Mouse (Mus musculus) hindbrain, embryonic 12.5 days (tissue): ENCODE data around the gene Atg16l2. TPM values are rescaled to one million over a fixed set of nuclear protein-coding genes. Genes with fewer than 3 reads are reported as not detected.

Source experiments
- ATAC-seq: fragments of 200-750 bp; cut with Nextera tagmentation; 2 replicates; pipeline ENCODE4 v1.8.0; 2017; ENCODE audit warnings: moderate TSS enrichment; ENCODE audit not compliant: low FRiP score
- H3K27ac ChIP-seq: fragments of 300-500 bp; sonication (generic); 2 replicates; pipeline ENCODE4 v1.5.1; 2016; ENCODE audit warnings: mild to moderate bottlenecking
- H3K27me3 ChIP-seq: fragments of 300-500 bp; sonication (generic); 2 replicates; pipeline ENCODE4 v1.6.1; 2016; ENCODE audit warnings: mild to moderate bottlenecking
- H3K36me3 ChIP-seq: fragments of 300-500 bp; sonication (generic); 2 replicates; pipeline ENCODE4 v1.6.1; 2016; ENCODE audit warnings: mild to moderate bottlenecking
- H3K4me1 ChIP-seq: fragments of 300-500 bp; sonication (generic); 2 replicates; pipeline ENCODE4 v1.6.1; 2016
- H3K4me2 ChIP-seq: fragments of 300-500 bp; sonication (generic); replicated peaks from 2 replicates; pipeline ENCODE4 v1.6.1; 2016; ENCODE audit warnings: mild to moderate bottlenecking
- H3K4me3 ChIP-seq: fragments of 300-500 bp; sonication (generic); 2 replicates; pipeline ENCODE4 v1.5.1; 2016; ENCODE audit warnings: mild to moderate bottlenecking
- H3K9ac ChIP-seq: fragments of 300-500 bp; sonication (generic); 2 replicates; pipeline ENCODE4 v1.6.1; 2016; ENCODE audit warnings: mild to moderate bottlenecking, moderate library complexity
- H3K9me3 ChIP-seq: fragments of 300-500 bp; sonication (generic); replicated peaks from 2 replicates; pipeline ENCODE4 v1.6.1; 2016; ENCODE audit warnings: mild to moderate bottlenecking
- WGBS: fragments of 180-500 bp; shearing (Covaris S2); methylation state at CpG from one replicate; pipeline ENCODE4 v1.1.7; 2016; 5-methylcytosine and 5-hydroxymethylcytosine counted together
- polyA plus RNA-seq: library from polyadenylated mRNA; unstranded; fragments of >200 nt; fragmentation: Nextera tagmentation; extraction: Ambion mirVana; gene quantifications from 2 replicates; pipeline ENCODE4 v1.2.1, GENCODE M21; 2016

The Atg16l2 gene
- polyA plus RNA-seq, 1 experiment from 2014 or later = 14.7 TPM

DNA sequence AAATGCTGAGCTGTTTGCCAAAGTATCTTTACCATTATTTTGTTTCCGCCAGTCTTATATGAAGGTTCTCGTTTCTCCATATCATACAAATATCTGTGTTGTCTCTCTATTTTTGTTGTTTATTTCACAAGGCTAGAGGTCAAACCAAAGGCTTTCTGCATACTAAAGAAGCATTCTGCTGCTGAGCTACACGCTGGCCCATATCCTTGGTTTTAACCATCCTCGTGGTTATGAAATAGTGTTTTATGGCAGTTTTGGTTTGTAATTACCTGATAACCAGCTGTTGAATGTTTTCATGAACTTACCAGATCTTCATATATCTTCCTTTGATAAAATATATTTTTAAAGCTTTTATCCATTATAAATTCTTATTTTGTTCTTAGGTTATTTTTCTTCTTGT is 53.3 kb downstream of the Atg16l2 start:
- Histone ChIP-seq H3K9me3 (no peaks in the 10 kb centered on the region), H3K4me2 (no peak overlapping the region), H3K4me3 (no peak overlapping the region), H3K9ac (no peak overlapping the region), H3K36me3 (peaks cover 16% of the 10 kb centered on the region), H3K27me3 (no peaks in the 10 kb centered on the region), H3K27ac (no peak overlapping the region), H3K4me1 (no peaks in the 10 kb centered on the region)
- WGBS = 92% methylated on average over 4 of the region's 4 CpGs
- no peak for ATAC-seq

DNA sequence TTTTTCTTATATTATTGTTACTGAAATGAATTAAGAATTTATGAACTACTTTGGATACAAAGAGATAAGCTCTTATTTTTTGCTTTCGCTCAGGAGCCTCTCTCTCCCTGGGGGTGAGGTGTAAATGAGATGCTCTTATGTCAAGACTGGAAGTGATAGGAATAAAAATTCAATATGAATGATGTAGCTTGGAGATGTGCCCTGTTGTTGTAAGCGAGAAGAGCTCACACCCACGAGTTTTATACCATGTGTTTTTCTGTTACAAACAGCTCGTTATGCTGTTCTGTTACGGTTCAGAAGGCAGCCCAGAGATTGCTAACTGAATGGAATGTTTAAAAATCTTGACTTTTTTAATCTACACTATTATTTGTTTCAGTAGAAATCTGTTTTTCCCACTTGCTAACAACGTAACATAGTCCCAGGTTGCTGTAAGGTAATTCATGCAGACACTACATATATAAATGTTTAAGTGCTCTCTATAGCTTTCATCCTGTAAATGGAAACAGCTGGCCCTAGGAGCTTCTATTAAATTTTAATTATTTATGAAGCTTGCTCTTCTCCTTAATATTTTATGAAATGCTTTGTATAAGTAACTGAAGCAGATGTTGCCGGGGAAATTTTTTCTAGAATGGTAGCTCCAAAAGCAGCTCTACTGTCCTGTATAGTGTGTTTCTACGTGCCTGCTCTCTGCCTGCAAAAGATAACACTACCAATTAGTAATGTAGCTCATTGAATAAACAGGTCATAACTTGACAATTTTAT is 65.2 kb downstream of the Atg16l2 start:
- Histone ChIP-seq H3K4me3 (no peak overlapping the region), H3K4me2 (no peak overlapping the region), H3K4me1 (no peaks in the 10 kb centered on the region), H3K36me3 (peaks cover 6% of the 10 kb centered on the region; the same call in 1 of the 2 replicates), H3K27me3 (no peaks in the 10 kb centered on the region), H3K9ac (no peak overlapping the region), H3K27ac (0 out of 2 replicates have a peak overlapping the region, but pooled peaks have one; percentile 40), H3K9me3 (no peaks in the 10 kb centered on the region)
- WGBS = 63% methylated on average over 8 of the region's 8 CpGs
- ATAC-seq = peak; percentile 66

DNA sequence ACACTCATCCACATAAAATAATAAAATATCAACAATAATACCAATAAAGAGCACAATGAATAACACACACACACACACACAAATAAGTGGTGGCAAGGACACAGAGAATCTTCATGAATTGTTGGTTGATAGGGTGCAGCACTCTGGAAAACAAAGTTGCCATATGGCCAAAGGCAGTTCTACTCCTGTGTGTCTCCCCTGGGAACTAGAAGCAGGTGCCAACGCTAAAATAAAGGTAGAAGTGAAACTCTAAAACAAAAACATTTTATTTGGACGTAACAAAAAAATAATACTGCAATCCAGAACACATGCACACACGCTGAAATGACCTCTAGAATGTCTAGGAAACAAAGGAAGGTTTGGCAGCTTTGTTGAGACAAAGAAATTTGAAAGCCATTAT is 69.3 kb downstream of the Atg16l2 start:
- H3K9me3 ChIP-seq = no peaks in the 10 kb centered on the region
- WGBS = 69% methylated on average over 3 of the region's 3 CpGs
- no peak for ATAC-seq
- no peak overlapping the region for H3K9ac ChIP-seq
- no peak overlapping the region for H3K4me2 ChIP-seq
- H3K36me3 ChIP-seq = no peaks in the 10 kb centered on the region
- no peaks in the 10 kb centered on the region for H3K27me3 ChIP-seq
- no peak overlapping the region for H3K27ac ChIP-seq
- H3K4me3 ChIP-seq = no peak overlapping the region
- H3K4me1 ChIP-seq = no peaks in the 10 kb centered on the region

DNA sequence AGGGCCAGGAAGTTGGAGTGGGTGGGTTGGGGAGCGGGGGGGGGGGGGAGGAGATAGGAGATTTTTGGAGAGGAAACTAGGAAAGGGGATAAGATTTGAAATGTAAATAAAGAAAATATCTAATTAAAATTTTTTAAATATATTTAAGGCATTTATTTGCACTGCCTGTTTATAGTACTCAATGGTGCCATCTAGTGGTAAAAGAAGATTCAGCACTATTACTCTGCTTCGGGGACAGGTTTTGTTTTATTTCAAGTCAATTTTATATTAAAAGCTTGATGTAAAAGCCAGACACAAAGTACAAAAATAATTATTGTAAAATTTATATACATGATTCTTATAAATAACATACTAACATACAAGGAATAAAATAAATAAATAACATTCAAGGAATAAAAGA is 70.6 kb downstream of the Atg16l2 start:
- 47% methylated on average over 2 of the region's 2 CpGs for WGBS
- no peak overlapping the region for H3K4me2 ChIP-seq
- H3K4me3 ChIP-seq = no peak overlapping the region
- no peaks in the 10 kb centered on the region for H3K4me1 ChIP-seq
- no peak overlapping the region for H3K9ac ChIP-seq
- H3K9me3 ChIP-seq = no peaks in the 10 kb centered on the region
- no peaks in the 10 kb centered on the region for H3K36me3 ChIP-seq
- no peaks in the 10 kb centered on the region for H3K27me3 ChIP-seq
- ATAC-seq = no peak
- no peak overlapping the region for H3K27ac ChIP-seq

DNA sequence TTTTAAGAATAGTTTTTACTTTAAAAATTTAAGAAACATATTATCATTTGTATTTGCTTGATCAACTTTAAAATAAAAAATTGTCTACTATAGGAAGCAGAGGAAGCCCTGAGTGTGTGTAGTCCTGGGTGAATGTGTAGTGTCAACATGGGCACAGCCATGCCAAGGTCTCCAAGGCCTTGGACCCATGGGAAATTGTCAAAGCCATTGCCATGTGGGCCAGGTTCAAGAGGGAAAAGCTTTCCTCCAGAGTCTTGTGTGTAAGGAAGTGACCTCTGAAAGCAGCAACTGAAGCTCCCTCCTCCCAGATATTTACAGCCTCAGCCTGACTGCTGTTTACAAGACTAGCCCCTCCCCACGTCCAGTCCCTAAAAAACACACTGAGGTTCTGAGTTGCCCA is 72.7 kb downstream of the Atg16l2 start:
- WGBS = 74% methylated on average over 1 of the region's 1 CpGs
- Histone ChIP-seq H3K27ac (no peak overlapping the region), H3K9me3 (no peaks in the 10 kb centered on the region), H3K4me3 (no peak overlapping the region), H3K4me1 (no peaks in the 10 kb centered on the region), H3K27me3 (no peaks in the 10 kb centered on the region), H3K9ac (no peak overlapping the region), H3K36me3 (no peaks in the 10 kb centered on the region), H3K4me2 (no peak overlapping the region)
- ATAC-seq = no peak

DNA sequence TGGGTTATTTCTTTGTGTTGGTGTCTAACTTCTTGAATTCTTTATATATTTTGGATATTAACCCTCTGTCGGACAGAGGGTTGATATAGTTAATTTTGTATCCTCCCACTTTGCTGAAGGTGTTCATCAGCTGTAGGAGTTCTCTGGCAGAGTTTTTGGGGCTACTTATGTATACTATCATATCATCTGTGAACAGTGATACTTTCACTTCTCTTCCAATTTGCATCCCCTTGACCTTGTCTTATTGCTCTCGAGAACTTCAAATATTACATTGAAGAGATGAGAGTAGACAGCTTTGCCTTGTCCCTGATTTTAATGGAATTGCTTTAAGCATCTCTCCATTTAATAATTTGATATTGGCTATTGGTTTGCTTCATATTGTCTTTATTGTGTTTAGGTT is 78.5 kb downstream of the Atg16l2 start:
- ATAC-seq = no peak
- Histone ChIP-seq H3K4me2 (no peak overlapping the region), H3K9ac (no peak overlapping the region), H3K9me3 (no peaks in the 10 kb centered on the region), H3K4me3 (no peak overlapping the region), H3K27ac (no peak overlapping the region), H3K27me3 (no peaks in the 10 kb centered on the region), H3K4me1 (no peaks in the 10 kb centered on the region), H3K36me3 (no peaks in the 10 kb centered on the region)
- 86% methylated on average over 2 of the region's 2 CpGs for WGBS

DNA sequence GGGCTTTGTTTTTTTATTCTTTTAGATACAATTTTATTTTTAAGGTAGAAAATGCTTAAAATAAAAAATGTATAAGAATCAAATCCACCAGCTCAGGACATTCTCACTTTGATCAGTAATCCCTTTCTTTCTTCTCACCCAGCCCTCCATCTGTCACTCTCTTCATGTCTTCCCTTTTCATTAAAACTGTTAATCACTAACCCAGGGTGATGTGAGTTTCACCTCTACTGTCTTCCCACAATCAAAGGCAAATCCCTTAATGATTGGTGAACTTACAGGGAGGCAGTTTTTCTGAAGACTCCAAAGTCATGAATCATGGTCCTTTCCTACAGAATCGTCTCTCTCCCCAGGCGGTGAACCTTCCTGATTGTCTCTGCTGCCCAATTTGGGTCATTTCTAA is 85.3 kb downstream of the Atg16l2 start:
- 68% methylated on average over 2 of the region's 2 CpGs for WGBS
- Histone ChIP-seq H3K9me3 (no peaks in the 10 kb centered on the region), H3K4me3 (no peak overlapping the region), H3K27ac (no peak overlapping the region), H3K9ac (no peak overlapping the region), H3K27me3 (no peaks in the 10 kb centered on the region), H3K4me1 (no peaks in the 10 kb centered on the region), H3K4me2 (no peak overlapping the region), H3K36me3 (peaks cover 3% of the 10 kb centered on the region; the same call in 1 of the 2 replicates)
- no peak for ATAC-seq

DNA sequence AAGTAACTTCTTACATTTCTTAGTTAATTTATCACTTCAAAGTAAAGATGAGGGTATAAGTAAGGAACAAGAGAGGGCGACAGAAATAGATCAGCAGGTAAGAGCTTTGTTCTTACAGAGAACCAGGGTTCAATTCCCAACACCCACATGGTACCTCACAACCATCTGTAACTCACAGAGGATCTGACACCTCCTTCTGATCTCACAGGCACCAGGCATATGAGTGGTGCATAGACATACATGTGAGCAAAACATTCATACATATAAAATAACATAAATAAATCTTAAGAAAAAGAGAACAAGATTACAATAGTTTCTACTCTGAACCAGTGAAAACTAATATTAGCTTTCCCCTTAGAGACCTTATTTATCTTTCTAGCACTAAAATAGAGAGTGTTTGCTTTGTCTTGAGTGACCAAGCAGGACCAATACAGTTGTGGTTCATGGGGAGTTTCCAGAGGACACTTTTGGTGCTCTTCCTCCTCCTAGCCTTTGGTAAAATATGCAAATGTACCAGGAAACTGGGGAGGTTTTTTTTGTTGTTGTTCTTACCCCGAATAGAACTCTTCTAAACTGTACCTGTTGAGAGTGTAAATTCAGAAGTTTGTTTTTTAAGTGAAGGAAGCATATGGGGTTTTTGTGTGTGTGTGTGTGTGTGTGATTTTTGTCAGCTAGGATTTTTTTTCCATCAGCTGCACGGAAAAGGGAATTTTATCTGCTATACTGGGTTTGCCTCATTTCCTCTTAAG is 88.4 kb downstream of the Atg16l2 start:
- no peak overlapping the region for H3K9ac ChIP-seq
- 85% methylated on average over 3 of the region's 3 CpGs for WGBS
- H3K4me2 ChIP-seq = no peak overlapping the region
- no peak overlapping the region for H3K4me3 ChIP-seq
- H3K9me3 ChIP-seq = no peaks in the 10 kb centered on the region
- no peaks in the 10 kb centered on the region for H3K4me1 ChIP-seq
- no peak for ATAC-seq
- no peak overlapping the region for H3K27ac ChIP-seq
- peaks cover 3% of the 10 kb centered on the region; the same call in 1 of the 2 replicates for H3K36me3 ChIP-seq
- no peaks in the 10 kb centered on the region for H3K27me3 ChIP-seq

Other genes starting within 250 kb of the Atg16l2 start
- 40.0 and 40.5 TPM in 2 replicates for gene Fchsd2, start 209.4 kb downstream of the Atg16l2 start, polyA plus RNA-seq
- gene Stard10, start 14.8 kb upstream of the Atg16l2 start, polyA plus RNA-seq = 10.6 and 11.5 TPM in 2 replicates
- gene Arap1, start 45.8 kb upstream of the Atg16l2 start, polyA plus RNA-seq = 17.2 and 26.9 TPM in 2 replicates
- not detected in 2 replicates for gene Gm45837, start 108.6 kb upstream of the Atg16l2 start, polyA plus RNA-seq
- gene Pde2a, start 119.4 kb upstream of the Atg16l2 start, polyA plus RNA-seq = 26.9 and 27.4 TPM in 2 replicates